Mouse (Mus musculus): ENCODE data around the gene Nkain4.

The Nkain4 gene

GRCm38 (mm10) chr2:180893537-180894028 lies 60.9 kb downstream of the Nkain4 start:
- no peak for DNase-seq (ENCODE audit: low spot score)

GRCm38 (mm10) chr2:180892841-180893521 lies 61.5 kb downstream of the Nkain4 start:
- no peak for DNase-seq (ENCODE audit: low spot score)

GRCm38 (mm10) chr2:180891835-180892323 lies 62.6 kb downstream of the Nkain4 start:
- DNase-seq (ENCODE audit: low spot score) = no peak

- no peak for DNase-seq (ENCODE audit: low spot score)
These were observed 63.2 kb downstream of the Nkain4 start for GRCm38 (mm10) chr2:180891075-180891834.

- no peak for DNase-seq (ENCODE audit: low spot score)
These were observed 64.0 kb downstream of the Nkain4 start for GRCm38 (mm10) chr2:180890422-180891074.

GRCm38 (mm10) chr2:180889921-180890280 lies 64.6 kb downstream of the Nkain4 start:
- no peak for DNase-seq (ENCODE audit: low spot score)

GRCm38 (mm10) chr2:180889271-180889920 lies 65.1 kb downstream of the Nkain4 start:
- no peak for DNase-seq (ENCODE audit: low spot score)

GRCm38 (mm10) chr2:180885270-180885669 lies 69.2 kb downstream of the Nkain4 start:
- no peak for DNase-seq (ENCODE audit: low spot score)
